Mouse (Mus musculus): Measurements from ENCODE around the gene Kif27.

The Kif27 gene

GRCm38 (mm10) chr13:58364353-58365175 lies 5.6 kb upstream of the Kif27 start:
- DNase-seq (ENCODE audit: low read depth): no peak

GRCm38 (mm10) chr13:58359304-58359653 lies 357 bp upstream of the Kif27 start:
- DNase-seq (ENCODE audit: low read depth): no peak

GRCm38 (mm10) chr13:58352996-58353395 lies 5.9 kb downstream of the Kif27 start:
- DNase-seq (ENCODE audit: low read depth): no peak

GRCm38 (mm10) chr13:58350606-58351005 lies 8.3 kb downstream of the Kif27 start:
- DNase-seq (ENCODE audit: low read depth): no peak

- DNase-seq (ENCODE audit: low read depth): no peak
These were observed 14.4 kb downstream of the Kif27 start for GRCm38 (mm10) chr13:58344505-58344904.

- no peak for DNase-seq (ENCODE audit: low read depth)
These were observed 21.5 kb downstream of the Kif27 start for GRCm38 (mm10) chr13:58337456-58337855.

- no peak for DNase-seq (ENCODE audit: low read depth)
These were observed 24.8 kb downstream of the Kif27 start for GRCm38 (mm10) chr13:58334116-58334515.

- DNase-seq (ENCODE audit: low read depth): no peak
These were observed 41.2 kb downstream of the Kif27 start for GRCm38 (mm10) chr13:58317768-58318167.

- no peak for DNase-seq (ENCODE audit: low read depth)
These were observed 43.9 kb downstream of the Kif27 start for GRCm38 (mm10) chr13:58314991-58315390.

GRCm38 (mm10) chr13:58313758-58314157 lies 45.2 kb downstream of the Kif27 start:
- DNase-seq (ENCODE audit: low read depth): no peak

- no peak for DNase-seq (ENCODE audit: low read depth)
These were observed 47.6 kb downstream of the Kif27 start for GRCm38 (mm10) chr13:58311351-58311750.

- DNase-seq (ENCODE audit: low read depth): no peak
These were observed 49.4 kb downstream of the Kif27 start for GRCm38 (mm10) chr13:58309499-58309898.

- DNase-seq (ENCODE audit: low read depth): no peak
These were observed 51.5 kb downstream of the Kif27 start for GRCm38 (mm10) chr13:58307453-58307852.

- no peak for DNase-seq (ENCODE audit: low read depth)
These were observed 53.7 kb downstream of the Kif27 start for GRCm38 (mm10) chr13:58305230-58305629.

- no peak for DNase-seq (ENCODE audit: low read depth)
These were observed 56.3 kb downstream of the Kif27 start for GRCm38 (mm10) chr13:58302421-58303145.

- DNase-seq (ENCODE audit: low read depth): no peak
These were observed 57.0 kb downstream of the Kif27 start for GRCm38 (mm10) chr13:58301961-58302360.

GRCm38 (mm10) chr13:58298756-58299155 lies 60.2 kb downstream of the Kif27 start:
- DNase-seq (ENCODE audit: low read depth): no peak

GRCm38 (mm10) chr13:58295582-58295981 lies 63.3 kb downstream of the Kif27 start:
- DNase-seq (ENCODE audit: low read depth): no peak

- no peak for DNase-seq (ENCODE audit: low read depth)
These were observed 66.1 kb downstream of the Kif27 start for GRCm38 (mm10) chr13:58292811-58293210.

GRCm38 (mm10) chr13:58289308-58289707 lies 69.6 kb downstream of the Kif27 start:
- DNase-seq (ENCODE audit: low read depth): no peak

- peak; percentile 35 for DNase-seq (ENCODE audit: low read depth)
These were observed 71.1 kb downstream of the Kif27 start for GRCm38 (mm10) chr13:58287822-58288221.

GRCm38 (mm10) chr13:58283466-58283865 lies 75.5 kb downstream of the Kif27 start:
- no peak for DNase-seq (ENCODE audit: low read depth)

GRCm38 (mm10) chr13:58281936-58282335 lies 77.0 kb downstream of the Kif27 start:
- no peak for DNase-seq (ENCODE audit: low read depth)

Data from fibroblast of lung, adult 2 months (primary cell).